Mouse (Mus musculus) mouse embryonic stem cell (cell line): ENCODE results near the gene N4bp1.

ENCODE experiments used
- in situ Hi-C, 2 experiments: fragments of 300-500 bp; cut with MboI; formaldehyde crosslinking; loops; 1 replicate in 1 of 2; 3 replicates in 1 of 2; pipeline ENCODE4 v1.14.3; 2019 to 2020; ENCODE audit warnings: low sequenced_read_pairs in 2 of 2, low pct_unique_long_range_greater_than_20kb in 1 of 2, mixed read lengths in 1 of 2; ENCODE audit not compliant: unreplicated experiment in 1 of 2

Gene N4bp1

GRCm38 (mm10) chr8:86872097-86872815 is 12.8 kb downstream of the N4bp1 start:
- in situ Hi-C loops: no loop called here

- in situ Hi-C loops: no loop called here
Measured at GRCm38 (mm10) chr8:86871421-86871820, 13.6 kb downstream of the N4bp1 start.

GRCm38 (mm10) chr8:86870771-86871170 is 14.3 kb downstream of the N4bp1 start:
- in situ Hi-C loops: no loop called here

GRCm38 (mm10) chr8:86868041-86868440 is 17.0 kb downstream of the N4bp1 start:
- in situ Hi-C loops: no loop called here

- in situ Hi-C loops: no loop called here
Measured at GRCm38 (mm10) chr8:86864764-86865163, 20.3 kb downstream of the N4bp1 start.

GRCm38 (mm10) chr8:86862837-86863236 is 22.2 kb downstream of the N4bp1 start:
- in situ Hi-C loops: no loop called here

GRCm38 (mm10) chr8:86862155-86862816 is 22.8 kb downstream of the N4bp1 start:
- in situ Hi-C loops: no loop called here

- in situ Hi-C loops: no loop called here
Measured at GRCm38 (mm10) chr8:86861516-86861915, 23.5 kb downstream of the N4bp1 start.

GRCm38 (mm10) chr8:86856248-86856647 is 28.8 kb downstream of the N4bp1 start:
- in situ Hi-C loops: no loop called here

- in situ Hi-C loops: no loop called here
Measured at GRCm38 (mm10) chr8:86854686-86855085, 30.4 kb downstream of the N4bp1 start.

- in situ Hi-C loops: no loop called here
Measured at GRCm38 (mm10) chr8:86853989-86854373, 31.1 kb downstream of the N4bp1 start.

GRCm38 (mm10) chr8:86853266-86853988 is 31.6 kb downstream of the N4bp1 start:
- in situ Hi-C loops: no loop called here

- in situ Hi-C loops: no loop called here
Measured at GRCm38 (mm10) chr8:86852491-86852890, 32.6 kb downstream of the N4bp1 start.

GRCm38 (mm10) chr8:86848876-86849275 is 36.2 kb downstream of the N4bp1 start:
- in situ Hi-C loops: no loop called here

- in situ Hi-C loops: no loop called here
Measured at GRCm38 (mm10) chr8:86848401-86848800, 36.7 kb downstream of the N4bp1 start.

- in situ Hi-C loops: no loop called here
Measured at GRCm38 (mm10) chr8:86847091-86847490, 38.0 kb downstream of the N4bp1 start.

GRCm38 (mm10) chr8:86845875-86846274 is 39.2 kb downstream of the N4bp1 start:
- in situ Hi-C loops: no loop called here

- in situ Hi-C loops: no loop called here
Measured at GRCm38 (mm10) chr8:86844856-86845255, 40.2 kb downstream of the N4bp1 start.

GRCm38 (mm10) chr8:86843896-86844295 is 41.2 kb downstream of the N4bp1 start:
- in situ Hi-C loops: no loop called here
